Mouse (Mus musculus): ENCODE results near the gene Shroom2.

DNA sequence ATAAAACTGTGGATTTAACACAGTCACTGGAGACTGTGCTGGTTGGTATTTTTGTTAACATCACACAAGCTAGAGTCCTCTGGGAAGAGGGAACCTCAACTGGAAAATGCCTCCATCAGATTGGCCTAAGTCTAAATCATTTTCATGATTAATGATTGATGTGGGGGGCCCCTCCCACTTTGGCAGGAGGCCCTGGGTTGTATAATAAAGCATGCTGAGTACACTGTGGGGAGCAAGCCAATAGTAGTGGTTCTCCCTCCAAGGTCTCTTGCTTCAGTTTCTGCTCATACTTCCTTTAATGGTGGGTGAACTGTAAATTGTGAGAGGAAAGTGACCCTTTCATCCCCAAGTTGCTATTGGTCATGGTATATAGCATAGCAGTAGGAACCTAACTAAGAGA lies 148.3 kb downstream of the Shroom2 start:
- TF ChIP-seq POLR2A (IDR thresholded peaks at IDR 0.05; ENCODE audit: borderline replicate concordance, insufficient read depth, low read length) (no peak), CTCF (IDR thresholded peaks at IDR 0.05; ENCODE audit: borderline replicate concordance, insufficient read depth, low read depth, low read length) (no peak)
